Comparison of ENCODE assay signal across 15 mouse cellular contexts in the genomic region with DNA sequence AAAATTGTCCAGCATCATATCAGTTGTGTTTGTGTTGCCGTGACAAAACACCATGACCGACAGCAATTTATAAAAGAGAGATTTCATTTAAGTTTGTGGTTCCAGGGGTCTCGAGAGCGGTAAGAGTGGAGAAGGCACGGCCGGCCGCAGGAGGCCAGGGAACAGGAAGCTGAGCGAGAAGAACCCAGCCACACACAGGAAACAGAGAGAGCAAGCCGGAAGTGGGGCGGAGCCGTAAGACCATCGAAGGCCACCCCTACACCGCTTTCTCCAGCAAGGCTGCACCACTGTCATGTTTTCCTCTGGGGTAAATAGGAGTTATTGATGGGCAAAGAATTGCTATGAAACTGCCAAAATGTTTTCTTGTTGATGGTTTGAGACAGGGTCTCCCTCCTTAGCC. TPM values are rescaled to one million over a fixed set of nuclear protein-coding genes. Genes with fewer than 3 reads are reported as not detected.
DNase-seq lines count a peak whose midpoint lies in the region; ATAC-seq lines count a peak whose summit lies in the region.
"Had no signal": no experiment of that assay in that cellular context is flagged by ENCODE, and none has a peak within 500 bp of the region (broad histone marks: within the 10 kb centered on the region; RNA-seq: fewer than 3 reads in every experiment).

No protein-coding gene starts in this region.

- H3K4me1 ChIP-seq in forebrain, embryonic 13.5 days = no peaks in the 10 kb centered on the region
- H3K4me1 ChIP-seq: limb, embryonic 12.5 days; stomach, embryonic 15.5 days had no signal

- no peaks in the 10 kb centered on the region; the same call in 1 of the 2 replicates for H3K9me3 ChIP-seq in forebrain, embryonic 13.5 days (replicated peaks)
- H3K9me3 ChIP-seq: stomach, embryonic 15.5 days had no signal

- no peak overlapping the region for H3K4me3 ChIP-seq in forebrain, embryonic 13.5 days
- H3K4me3 ChIP-seq: limb, embryonic 12.5 days; stomach, embryonic 15.5 days had no signal

- peak; percentile 76 for DNase-seq in CD4-positive, CD25-positive, alpha-beta regulatory T cell, adult 2 months (ENCODE audit: low read depth, low spot score)
- DNase-seq in lung, postnatal 36 days = peak; percentile 42
- DNase-seq in spleen, postnatal 4 days (ENCODE audit: low spot score in 2 of 2) = peak; percentile 45 to 72
- DNase-seq in left cerebral cortex, postnatal 36 days (ENCODE audit: low spot score in 2 of 2) = no peak
- no peak for DNase-seq in left cerebral cortex, adult 8-10 months (ENCODE audit: low spot score in 2 of 2)
- no peak for DNase-seq in layer of hippocampus, adult 8-10 months (ENCODE audit: low spot score in 2 of 2)
- DNase-seq: adrenal gland, postnatal 25 days; cerebellum, adult 18-20 months; kidney, postnatal 14 days had no signal

- 88% methylated on average over 13 of the region's 13 CpGs for WGBS in forebrain, embryonic 13.5 days

- H3K27ac ChIP-seq in forebrain, embryonic 13.5 days = no peak overlapping the region
- H3K27ac ChIP-seq: limb, embryonic 12.5 days; stomach, embryonic 15.5 days had no signal

- H3K4me2 ChIP-seq in forebrain, embryonic 13.5 days = no peak overlapping the region
- H3K4me2 ChIP-seq: limb, embryonic 12.5 days; stomach, embryonic 15.5 days had no signal

- H3K9ac ChIP-seq in forebrain, embryonic 13.5 days = no peak overlapping the region
- H3K9ac ChIP-seq: limb, embryonic 12.5 days; stomach, embryonic 15.5 days had no signal

- intact Hi-C loops in left cerebral cortex, postnatal 36 days (cut with DNase I) = no loop called here

- no peaks in the 10 kb centered on the region for H3K27me3 ChIP-seq in forebrain, embryonic 13.5 days
- H3K27me3 ChIP-seq: limb, embryonic 12.5 days; stomach, embryonic 15.5 days had no signal

- H3K36me3 ChIP-seq in forebrain, embryonic 13.5 days (ENCODE audit: poor library complexity, severe bottlenecking) = no peaks in the 10 kb centered on the region
- H3K36me3 ChIP-seq: limb, embryonic 12.5 days; stomach, embryonic 15.5 days had no signal

- ATAC-seq in granulocyte monocyte progenitor cell, adult 5-6 weeks (replicated peaks; ENCODE audit: poor library complexity, severe bottlenecking) = peak; percentile 95
- no peak for ATAC-seq in forebrain, embryonic 13.5 days
- ATAC-seq: hindbrain, embryonic 16.5 days had no signal

RNA-seq across cellular contexts. Expression of a gene that starts 9.2 kb away (rescaled TPM):
- total RNA-seq in granulocyte monocyte progenitor cell, adult 5-6 weeks (2014; fragmentation: Nextera tagmentation) = 23.0 and 26.6 TPM in 2 replicates
- total RNA-seq in granulocyte monocyte progenitor cell, adult 5-6 weeks (2017) = 27.7 and 30.3 TPM in 2 replicates
- 1 to 10 TPM; 1.3 to 1.8 TPM for total RNA-seq in left cerebral cortex, postnatal 36 days (2021)
- 1 to 10 TPM in 3 of 4 experiments, under 1 TPM in 1; 0.93 to 1.7 (median 1.4) TPM for total RNA-seq in left cerebral cortex, adult 8-10 months (2022)
- polyA plus RNA-seq in forebrain, embryonic 13.5 days (2015; fragmentation: Nextera tagmentation; extraction: Ambion mirVana) = 0.25 and 0.49 TPM in 2 replicates
- 1 to 10 TPM in 1 of 4 experiments, under 1 TPM in 3; 0.33 to 1.3 (median 0.88) TPM for total RNA-seq in layer of hippocampus, adult 8-10 months (2022)
- total RNA-seq: MEL had no signal

RNA-seq across cellular contexts. Expression of a gene that starts 53.8 kb away (rescaled TPM):
- 59.5 and 65.8 TPM in 2 replicates for total RNA-seq in granulocyte monocyte progenitor cell, adult 5-6 weeks (2014; fragmentation: Nextera tagmentation)
- total RNA-seq in granulocyte monocyte progenitor cell, adult 5-6 weeks (2017) = 41.8 and 47.5 TPM in 2 replicates
- total RNA-seq in left cerebral cortex, postnatal 36 days (2021) = 10 to 100 TPM; 74.9 to 76.2 TPM
- 10 to 100 TPM; 71.9 to 86.4 (median 74.6) TPM for total RNA-seq in left cerebral cortex, adult 8-10 months (2022)
- polyA plus RNA-seq in forebrain, embryonic 13.5 days (2015; fragmentation: Nextera tagmentation; extraction: Ambion mirVana) = 42.7 and 43.6 TPM in 2 replicates
- total RNA-seq in layer of hippocampus, adult 8-10 months (2022) = 10 to 100 TPM; 77.6 to 88.5 (median 82.3) TPM

Comparison
In these comparisons a context has a peak if more than half of its experiments do, and no peak if none do; other contexts are left out.
1. DNase-seq: peak in CD4-positive, CD25-positive, alpha-beta regulatory T cell, adult 2 months (single experiment), lung, postnatal 36 days (single experiment) and spleen, postnatal 4 days (2 of 2); none in left cerebral cortex, postnatal 36 days (0 of 2), left cerebral cortex, adult 8-10 months (0 of 2) and layer of hippocampus, adult 8-10 months (0 of 2).
2. RNA of a gene that starts 9.2 kb away (total RNA-seq): 23.0 to 30.3 TPM in granulocyte monocyte progenitor cell, adult 5-6 weeks; 1.3 to 1.8 TPM in left cerebral cortex, postnatal 36 days, 0.93 to 1.7 TPM in left cerebral cortex, adult 8-10 months and 0.33 to 1.3 TPM in layer of hippocampus, adult 8-10 months; every median in the first group is over 4 times any median in the second.